Comparison of ENCODE assay signal across 8 mouse cellular contexts in genomic region chr8:112045896-112046295, GRCm38 (mm10). TPM values are rescaled to one million over a fixed set of nuclear protein-coding genes. Genes with fewer than 3 reads are reported as not detected.
DNase-seq lines count a peak whose midpoint lies in the region; ATAC-seq and TF ChIP-seq lines count a peak whose summit lies in the region.

No protein-coding gene starts in this region.

- TF ChIP-seq CTCF in E14TG2a.4 (conservative IDR thresholded peaks at IDR 0.05; ENCODE audit: low read length) = peak; percentile 87
- TF ChIP-seq CTCF in brain, embryonic 14.5 days (IDR thresholded peaks at IDR 0.05; ENCODE audit: borderline replicate concordance, extremely low read depth, insufficient read depth, insufficient read length) = peak; percentile 89; the same call in 1 of the 2 replicates
- peak; percentile 96 for TF ChIP-seq CTCF in heart, postnatal 0 days (IDR thresholded peaks at IDR 0.05; ENCODE audit: low read depth)
- peak; percentile 61; the same call in 1 of the 2 replicates for TF ChIP-seq CTCF in testis, adult 2 months (IDR thresholded peaks at IDR 0.05; ENCODE audit: control insufficient read depth, insufficient read depth, insufficient replicate concordance, low read depth, low read length)

- DNase-seq in brain, embryonic 14.5 days (ENCODE audit: low read depth) = peak; percentile 94
- peak; percentile 72 for DNase-seq in heart, postnatal 0 days (ENCODE audit: low spot score)
- peak; percentile 81 for DNase-seq in kidney, postnatal 14 days
- peak; percentile 42 for DNase-seq in liver, embryonic 13.5 days

- peaks cover 18% of the 10 kb centered on the region for H3K27me3 ChIP-seq in E14TG2a.4 (ENCODE audit: insufficient read depth, low read length)
- no peaks in the 10 kb centered on the region for H3K27me3 ChIP-seq in heart, postnatal 0 days (ENCODE audit: control insufficient read depth, insufficient read depth, low read length)
- no peaks in the 10 kb centered on the region for H3K27me3 ChIP-seq in liver, embryonic 13.5 days
- no peaks in the 10 kb centered on the region for H3K27me3 ChIP-seq in neural tube, embryonic 13.5 days
- no peaks in the 10 kb centered on the region for H3K27me3 ChIP-seq in testis, adult 2 months (ENCODE audit: control insufficient read depth, insufficient read depth, low read length)

- no peak overlapping the region for H3K4me2 ChIP-seq in heart, postnatal 0 days (ENCODE audit: low read depth, low read length)
- H3K4me2 ChIP-seq in liver, embryonic 13.5 days = no peak overlapping the region
- H3K4me2 ChIP-seq in neural tube, embryonic 13.5 days = no peak overlapping the region

- TF ChIP-seq POLR2A in brain, embryonic 14.5 days (IDR thresholded peaks at IDR 0.05; ENCODE audit: borderline replicate concordance, extremely low read depth, insufficient read depth, insufficient read length, poor library complexity, severe bottlenecking) = no peak
- TF ChIP-seq POLR2A in testis, adult 2 months (IDR thresholded peaks at IDR 0.05; ENCODE audit: control insufficient read depth, low read depth, low read length) = no peak

- no peak overlapping the region for H3K27ac ChIP-seq in heart, postnatal 0 days (ENCODE audit: low read depth)
- no peak overlapping the region for H3K27ac ChIP-seq in liver, embryonic 13.5 days
- H3K27ac ChIP-seq in neural tube, embryonic 13.5 days (replicated peaks) = no peak overlapping the region
- no peak overlapping the region for H3K27ac ChIP-seq in testis, adult 2 months (ENCODE audit: control insufficient read depth, insufficient read depth, low read depth, low read length)

- H3K36me3 ChIP-seq in E14TG2a.4 (ENCODE audit: insufficient read depth, low read length) = no peaks in the 10 kb centered on the region
- no peaks in the 10 kb centered on the region for H3K36me3 ChIP-seq in heart, postnatal 0 days (replicated peaks; ENCODE audit: control insufficient read depth, insufficient read depth, low read length)
- no peaks in the 10 kb centered on the region for H3K36me3 ChIP-seq in liver, embryonic 13.5 days
- no peaks in the 10 kb centered on the region for H3K36me3 ChIP-seq in neural tube, embryonic 13.5 days
- no peaks in the 10 kb centered on the region for H3K36me3 ChIP-seq in testis, adult 2 months (ENCODE audit: control insufficient read depth, insufficient read depth, low read length)

- peak; percentile 91 for ATAC-seq in erythroblast, adult 5-6 weeks (replicated peaks; ENCODE audit: low FRiP score, poor library complexity, severe bottlenecking)
- ATAC-seq in heart, postnatal 0 days (ENCODE audit: insufficient read depth, low read depth) = peak; percentile 55
- ATAC-seq in liver, embryonic 13.5 days (ENCODE audit: low read depth) = 0 out of 2 replicates have a peak, but pooled peaks have one; percentile 29
- ATAC-seq in neural tube, embryonic 13.5 days (ENCODE audit: low read depth) = peak; percentile 84

- TF ChIP-seq EP300 in heart, postnatal 0 days (IDR thresholded peaks at IDR 0.05; ENCODE audit: low read depth) = no peak

- H3K9ac ChIP-seq in heart, postnatal 0 days (replicated peaks; ENCODE audit: low read depth, low read length) = no peak overlapping the region
- H3K9ac ChIP-seq in liver, embryonic 13.5 days = no peak overlapping the region
- H3K9ac ChIP-seq in neural tube, embryonic 13.5 days = no peak overlapping the region

- no peaks in the 10 kb centered on the region for H3K4me1 ChIP-seq in E14TG2a.4 (replicated peaks; ENCODE audit: low read depth, low read length)
- no peaks in the 10 kb centered on the region for H3K4me1 ChIP-seq in heart, postnatal 0 days (ENCODE audit: control insufficient read depth, insufficient read depth)
- H3K4me1 ChIP-seq in liver, embryonic 13.5 days (replicated peaks) = no peaks in the 10 kb centered on the region
- H3K4me1 ChIP-seq in neural tube, embryonic 13.5 days (replicated peaks) = no peaks in the 10 kb centered on the region
- no peaks in the 10 kb centered on the region for H3K4me1 ChIP-seq in testis, adult 2 months (ENCODE audit: control insufficient read depth, insufficient read depth, low read length)

- 1% methylated on average over 7 of the region's 7 CpGs for WGBS in heart, postnatal 0 days
- WGBS in liver, embryonic 13.5 days (ENCODE audit: insufficient replicate concordance) = 5% methylated on average over 7 of the region's 7 CpGs
- 3% methylated on average over 7 of the region's 7 CpGs for WGBS in neural tube, embryonic 13.5 days

- no peak overlapping the region for H3K4me3 ChIP-seq in E14TG2a.4 (replicated peaks; ENCODE audit: low read length)
- H3K4me3 ChIP-seq in heart, postnatal 0 days (ENCODE audit: low read depth, low read length) = no peak overlapping the region
- no peak overlapping the region for H3K4me3 ChIP-seq in liver, embryonic 13.5 days (replicated peaks)
- H3K4me3 ChIP-seq in neural tube, embryonic 13.5 days = no peak overlapping the region
- no peak overlapping the region for H3K4me3 ChIP-seq in testis, adult 2 months (ENCODE audit: control insufficient read depth, low read depth, low read length)

- no peaks in the 10 kb centered on the region for H3K9me3 ChIP-seq in E14TG2a.4 (ENCODE audit: low read length)
- no peaks in the 10 kb centered on the region for H3K9me3 ChIP-seq in heart, postnatal 0 days (replicated peaks; ENCODE audit: control insufficient read depth, low read length)
- no peaks in the 10 kb centered on the region for H3K9me3 ChIP-seq in liver, embryonic 13.5 days (replicated peaks)
- no peaks in the 10 kb centered on the region for H3K9me3 ChIP-seq in neural tube, embryonic 13.5 days

RNA-seq across cellular contexts. Expression of gene Gm6793, which starts 31.1 kb away (rescaled TPM):
- polyA plus RNA-seq in brain, embryonic 14.5 days (2012; rRNA removed) = 0.08 and 0.15 TPM in 2 replicates
- total RNA-seq in erythroblast, adult 5-6 weeks (2015; ENCODE audit: low replicate concordance) = not detected in 2 replicates
- not detected in 2 replicates for total RNA-seq in erythroblast, adult 5-6 weeks (2017; ENCODE audit: low replicate concordance)
- not detected in 2 replicates for total RNA-seq in heart, postnatal 0 days (2014; rRNA removed; ENCODE audit: low replicate concordance)
- 0.14 and 0.45 TPM in 2 replicates for polyA plus RNA-seq in heart, postnatal 0 days (2015; fragmentation: Nextera tagmentation; extraction: Ambion mirVana)
- polyA plus RNA-seq in liver, embryonic 13.5 days (2015; fragmentation: Nextera tagmentation; extraction: Ambion mirVana) = 0.22 and 0.31 TPM in 2 replicates
- polyA plus RNA-seq in neural tube, embryonic 13.5 days (2015; fragmentation: Nextera tagmentation; extraction: Ambion mirVana) = 0.40 and 0.52 TPM in 2 replicates
- polyA plus RNA-seq in testis, adult 2 months (2012; rRNA removed) = 0.06 TPM in 1 of 2 replicates, not detected in the other

RNA-seq across cellular contexts. Expression of gene Terf2ip, which starts 34.7 kb away (rescaled TPM):
- 26.8 and 41.1 TPM in 2 replicates for polyA plus RNA-seq in brain, embryonic 14.5 days (2012; rRNA removed)
- total RNA-seq in erythroblast, adult 5-6 weeks (2015; ENCODE audit: low replicate concordance) = 1.9 TPM in 2 replicates
- 2.5 and 3.6 TPM in 2 replicates for total RNA-seq in erythroblast, adult 5-6 weeks (2017; ENCODE audit: low replicate concordance)
- 11.2 and 15.8 TPM in 2 replicates for total RNA-seq in heart, postnatal 0 days (2014; rRNA removed; ENCODE audit: low replicate concordance)
- 13.0 and 14.2 TPM in 2 replicates for polyA plus RNA-seq in heart, postnatal 0 days (2015; fragmentation: Nextera tagmentation; extraction: Ambion mirVana)
- polyA plus RNA-seq in liver, embryonic 13.5 days (2015; fragmentation: Nextera tagmentation; extraction: Ambion mirVana) = 7.2 and 7.8 TPM in 2 replicates
- polyA plus RNA-seq in neural tube, embryonic 13.5 days (2015; fragmentation: Nextera tagmentation; extraction: Ambion mirVana) = 55.8 and 61.3 TPM in 2 replicates
- polyA plus RNA-seq in testis, adult 2 months (2012; rRNA removed) = 2.9 and 3.8 TPM in 2 replicates

RNA-seq across cellular contexts. Expression of gene Kars, which starts 34.8 kb away (rescaled TPM):
- polyA plus RNA-seq in brain, embryonic 14.5 days (2012; rRNA removed) = 93.8 and 116 TPM in 2 replicates
- 27.0 and 31.7 TPM in 2 replicates for total RNA-seq in erythroblast, adult 5-6 weeks (2015; ENCODE audit: low replicate concordance)
- 30.4 and 40.3 TPM in 2 replicates for total RNA-seq in erythroblast, adult 5-6 weeks (2017; ENCODE audit: low replicate concordance)
- 73.7 and 73.8 TPM in 2 replicates for total RNA-seq in heart, postnatal 0 days (2014; rRNA removed; ENCODE audit: low replicate concordance)
- 104 and 108 TPM in 2 replicates for polyA plus RNA-seq in heart, postnatal 0 days (2015; fragmentation: Nextera tagmentation; extraction: Ambion mirVana)
- polyA plus RNA-seq in liver, embryonic 13.5 days (2015; fragmentation: Nextera tagmentation; extraction: Ambion mirVana) = 126 and 140 TPM in 2 replicates
- 167 and 179 TPM in 2 replicates for polyA plus RNA-seq in neural tube, embryonic 13.5 days (2015; fragmentation: Nextera tagmentation; extraction: Ambion mirVana)
- polyA plus RNA-seq in testis, adult 2 months (2012; rRNA removed) = 59.9 and 60.4 TPM in 2 replicates

RNA-seq across cellular contexts. Expression of gene Adat1, which starts 53.8 kb away (rescaled TPM):
- 9.7 and 10.4 TPM in 2 replicates for polyA plus RNA-seq in brain, embryonic 14.5 days (2012; rRNA removed)
- 0.77 and 1.9 TPM in 2 replicates for total RNA-seq in erythroblast, adult 5-6 weeks (2015; ENCODE audit: low replicate concordance)
- total RNA-seq in erythroblast, adult 5-6 weeks (2017; ENCODE audit: low replicate concordance) = 0.70 and 1.4 TPM in 2 replicates
- 0.46 and 2.4 TPM in 2 replicates for total RNA-seq in heart, postnatal 0 days (2014; rRNA removed; ENCODE audit: low replicate concordance)
- 2.0 and 2.2 TPM in 2 replicates for polyA plus RNA-seq in heart, postnatal 0 days (2015; fragmentation: Nextera tagmentation; extraction: Ambion mirVana)
- 4.3 and 5.7 TPM in 2 replicates for polyA plus RNA-seq in liver, embryonic 13.5 days (2015; fragmentation: Nextera tagmentation; extraction: Ambion mirVana)
- polyA plus RNA-seq in neural tube, embryonic 13.5 days (2015; fragmentation: Nextera tagmentation; extraction: Ambion mirVana) = 8.8 and 8.9 TPM in 2 replicates
- polyA plus RNA-seq in testis, adult 2 months (2012; rRNA removed) = 4.5 and 5.3 TPM in 2 replicates

Comparison
In these comparisons a context has a peak if more than half of its experiments do, and no peak if none do; other contexts are left out.
1. DNase-seq: peak in every context shown above with its lines; median percentile 94 in brain, embryonic 14.5 days; 81 in kidney, postnatal 14 days; 72 in heart, postnatal 0 days; 42 in liver, embryonic 13.5 days.
2. ATAC-seq: peak in every context shown above with its lines; median percentile 91 in erythroblast, adult 5-6 weeks; 84 in neural tube, embryonic 13.5 days; 55 in heart, postnatal 0 days; 29 in liver, embryonic 13.5 days.